Mouse (Mus musculus) liver, postnatal 0 days (tissue): ENCODE data around the gene Ppm1d. TPM values are rescaled to one million over a fixed set of nuclear protein-coding genes. Genes with fewer than 3 reads are reported as not detected.

Experiments used
- ATAC-seq: fragments of 200-750 bp; cut with Nextera tagmentation; 2 replicates; pipeline ENCODE4 v1.8.0; 2017; ENCODE audit warnings: mild to moderate bottlenecking, moderate library complexity
- DNase-seq: peaks from one replicate; pipeline ENCODE4 v3.0.0-alpha.2; 2016
- H3K27ac ChIP-seq: fragments of 300-500 bp; sonication (generic); 2 replicates; pipeline ENCODE4 v1.5.1; 2014; ENCODE audit warnings: antibody characterized with exemption, moderate library complexity, mild to moderate bottlenecking, low read depth
- H3K27me3 ChIP-seq: fragments of 300-500 bp; sonication (generic); 2 replicates; pipeline ENCODE4 v1.6.1; 2014; ENCODE audit warnings: low read length, control low read depth, mixed read lengths; ENCODE audit not compliant: insufficient read depth
- H3K36me3 ChIP-seq: fragments of 300-500 bp; sonication (generic); replicated peaks from 2 replicates; pipeline ENCODE4 v1.6.1; 2014; ENCODE audit warnings: mild to moderate bottlenecking, control low read depth, low read length, moderate library complexity, mixed read lengths; ENCODE audit not compliant: insufficient read depth
- H3K4me1 ChIP-seq: fragments of 300-500 bp; sonication (generic); 2 replicates; pipeline ENCODE4 v1.6.1; 2014; ENCODE audit warnings: antibody characterized with exemption, mild to moderate bottlenecking, control low read depth; ENCODE audit not compliant: insufficient read depth
- H3K4me2 ChIP-seq: fragments of 300-500 bp; sonication (generic); 2 replicates; pipeline ENCODE4 v1.6.1; 2014; ENCODE audit warnings: low read depth, mild to moderate bottlenecking, low read length, moderate library complexity, mixed read lengths
- H3K4me3 ChIP-seq: fragments of 300-500 bp; sonication (generic); 2 replicates; pipeline ENCODE4 v1.5.1; 2014; ENCODE audit warnings: low read depth, low read length
- H3K9ac ChIP-seq: fragments of 300-500 bp; sonication (generic); replicated peaks from 2 replicates; pipeline ENCODE4 v1.6.1; 2014; ENCODE audit warnings: mild to moderate bottlenecking, moderate library complexity
- H3K9me3 ChIP-seq: fragments of 300-500 bp; sonication (generic); 2 replicates; pipeline ENCODE4 v1.6.1; 2016; ENCODE audit warnings: mild to moderate bottlenecking, control low read depth, low read length, mixed read lengths
- CTCF ChIP-seq: sonication (generic); IDR thresholded peaks from 2 replicates; pipeline ENCODE4 v1.5.1; 2016; ENCODE audit warnings: antibody characterized with exemption, low read depth
- EP300 ChIP-seq: IDR thresholded peaks from 2 replicates; pipeline ENCODE4 v1.6.1; 2016; ENCODE audit warnings: antibody characterized with exemption, low read depth, mild to moderate bottlenecking
- WGBS: fragments of 180-500 bp; shearing (Covaris S2); extraction: QIAGEN DNeasy Blood & Tissue Kit; methylation state at CpG from one replicate; pipeline ENCODE4 v1.1.7; 2014; ENCODE audit not compliant: insufficient replicate concordance; 5-methylcytosine and 5-hydroxymethylcytosine counted together
- polyA plus RNA-seq: library from polyadenylated mRNA; unstranded; fragments of >200 nt; fragmentation: Nextera tagmentation; extraction: Ambion mirVana; gene quantifications from 2 replicates; pipeline ENCODE4 v1.2.1, GENCODE M21; 2015

Gene Ppm1d
- 9.5 TPM in 2 replicates for polyA plus RNA-seq

GRCm38 (mm10) chr11:85310713-85311574 lies at the start of gene Ppm1d:
Ppm1d (plus strand) TSS chr11:85311244.
- Histone ChIP-seq H3K9me3 (no peaks in the 10 kb centered on the region; the same call in 1 of the 2 replicates), H3K4me2 (peak within 1 kb of the TSS; percentile 91), H3K27me3 (no peaks in the 10 kb centered on the region), H3K9ac (peak within 1 kb of the TSS; percentile 94), H3K27ac (peak within 1 kb of the TSS; percentile 94), H3K36me3 (peaks cover 12% of the 10 kb centered on the region; the same call in 1 of the 2 replicates), H3K4me3 (peak within 1 kb of the TSS; percentile 75), H3K4me1 (peaks cover 13% of the 10 kb centered on the region)
- TF ChIP-seq CTCF (peak; percentile 30), EP300 (no peak; the same call in 1 of the 2 replicates)
- peak; percentile 94 for ATAC-seq
- peak; percentile 99 for DNase-seq
- under 1% methylated on average over 76 of the region's 78 CpGs for WGBS

GRCm38 (mm10) chr11:85264635-85265034 lies 46.4 kb upstream of the Ppm1d start:
- Histone ChIP-seq H3K9me3 (no peaks in the 10 kb centered on the region), H3K9ac (no peak overlapping the region), H3K36me3 (no peaks in the 10 kb centered on the region), H3K4me3 (no peak overlapping the region), H3K4me1 (no peaks in the 10 kb centered on the region), H3K27ac (no peak overlapping the region), H3K27me3 (no peaks in the 10 kb centered on the region), H3K4me2 (no peak overlapping the region)
- DNase-seq: no peak
- TF ChIP-seq CTCF (no peak), EP300 (no peak)
- WGBS: 41% methylated on average over 5 of the region's 5 CpGs
- no peak for ATAC-seq

GRCm38 (mm10) chr11:85267393-85267792 lies 43.7 kb upstream of the Ppm1d start:
- Histone ChIP-seq H3K27ac (no peak overlapping the region), H3K4me3 (no peak overlapping the region), H3K4me1 (no peaks in the 10 kb centered on the region; the same call in 1 of the 2 replicates), H3K9me3 (no peaks in the 10 kb centered on the region), H3K9ac (no peak overlapping the region), H3K27me3 (no peaks in the 10 kb centered on the region), H3K4me2 (no peak overlapping the region), H3K36me3 (no peaks in the 10 kb centered on the region)
- WGBS: 90% methylated on average over 1 of the region's 1 CpGs
- DNase-seq (no peak), ATAC-seq (no peak)
- TF ChIP-seq CTCF (no peak), EP300 (no peak)

- Histone ChIP-seq H3K27ac (no peak overlapping the region), H3K27me3 (no peaks in the 10 kb centered on the region), H3K4me3 (no peak overlapping the region), H3K9ac (no peak overlapping the region), H3K4me2 (no peak overlapping the region), H3K4me1 (no peaks in the 10 kb centered on the region; the same call in 1 of the 2 replicates), H3K36me3 (no peaks in the 10 kb centered on the region), H3K9me3 (no peaks in the 10 kb centered on the region)
- ATAC-seq (peak; percentile 53; the same call in 1 of the 2 replicates), DNase-seq (peak; percentile 75)
- 51% methylated on average over 3 of the region's 3 CpGs for whole genome bisulfite sequencing
- peak; percentile 83 for TF ChIP-seq CTCF
- no peak for TF ChIP-seq EP300
Measured at GRCm38 (mm10) chr11:85270631-85271030, 40.4 kb upstream of the Ppm1d start.

GRCm38 (mm10) chr11:85273299-85273698 lies 37.7 kb upstream of the Ppm1d start:
- Histone ChIP-seq H3K27ac (no peak overlapping the region), H3K4me2 (no peak overlapping the region), H3K4me3 (no peak overlapping the region), H3K27me3 (no peaks in the 10 kb centered on the region), H3K9me3 (no peaks in the 10 kb centered on the region), H3K9ac (no peak overlapping the region), H3K4me1 (no peaks in the 10 kb centered on the region; the same call in 1 of the 2 replicates), H3K36me3 (no peaks in the 10 kb centered on the region)
- DNase-seq (peak; percentile 50), ATAC-seq (no peak)
- TF ChIP-seq CTCF: peak; percentile 72
- no peak for TF ChIP-seq EP300
- 70% methylated on average over 6 of the region's 6 CpGs for WGBS

- Histone ChIP-seq H3K27ac (no peak overlapping the region), H3K4me2 (no peak overlapping the region), H3K4me3 (no peak overlapping the region), H3K4me1 (no peaks in the 10 kb centered on the region; the same call in 1 of the 2 replicates), H3K9ac (no peak overlapping the region), H3K36me3 (no peaks in the 10 kb centered on the region), H3K27me3 (no peaks in the 10 kb centered on the region), H3K9me3 (no peaks in the 10 kb centered on the region)
- WGBS: 60% methylated on average over 5 of the region's 5 CpGs
- TF ChIP-seq EP300 (no peak), CTCF (no peak)
- DNase-seq: no peak
- ATAC-seq: no peak
Measured at GRCm38 (mm10) chr11:85275151-85275550, 35.9 kb upstream of the Ppm1d start.
